Mouse (Mus musculus) induced T-regulatory cell, adult 2 months (primary cell): ENCODE measurements around the gene Ccdc33.

Experiments
- DNase-seq: peaks from one replicate; pipeline ENCODE4 v3.0.0-alpha.2; 2012; ENCODE audit warnings: low read depth

The Ccdc33 gene

GRCm38 (mm10) chr9:58047061-58047460, 71.6 kb downstream of the Ccdc33 start:
- DNase-seq, result no peak

GRCm38 (mm10) chr9:58045646-58046045, 73.0 kb downstream of the Ccdc33 start:
- DNase-seq, result no peak

- DNase-seq, result no peak
Measured at GRCm38 (mm10) chr9:58044828-58045227, 73.8 kb downstream of the Ccdc33 start.

- no peak for DNase-seq
Measured at GRCm38 (mm10) chr9:58043496-58044017, 75.1 kb downstream of the Ccdc33 start.

GRCm38 (mm10) chr9:58042391-58042790, 76.2 kb downstream of the Ccdc33 start:
- no peak for DNase-seq

- DNase-seq, result no peak
Measured at GRCm38 (mm10) chr9:58040977-58041376, 77.6 kb downstream of the Ccdc33 start.

GRCm38 (mm10) chr9:58038500-58039168, 80.0 kb downstream of the Ccdc33 start:
- DNase-seq, result peak; percentile 64

- DNase-seq, result no peak
Measured at GRCm38 (mm10) chr9:58036961-58037360, 81.7 kb downstream of the Ccdc33 start.

GRCm38 (mm10) chr9:58035951-58036698, 82.5 kb downstream of the Ccdc33 start:
- no peak for DNase-seq

- DNase-seq, result no peak
Measured at GRCm38 (mm10) chr9:58035519-58035918, 83.1 kb downstream of the Ccdc33 start.

- no peak for DNase-seq
Measured at GRCm38 (mm10) chr9:58031895-58032294, 86.7 kb downstream of the Ccdc33 start.

- no peak for DNase-seq
Measured at GRCm38 (mm10) chr9:58029635-58030034, 89.0 kb downstream of the Ccdc33 start.

GRCm38 (mm10) chr9:58028841-58029240, 89.8 kb downstream of the Ccdc33 start:
- DNase-seq, result no peak

GRCm38 (mm10) chr9:58027426-58028180, 91.0 kb downstream of the Ccdc33 start:
- no peak for DNase-seq

GRCm38 (mm10) chr9:58025995-58026394, 92.6 kb downstream of the Ccdc33 start:
- no peak for DNase-seq

GRCm38 (mm10) chr9:58018385-58018784, 100.2 kb downstream of the Ccdc33 start:
- DNase-seq, result no peak

- no peak for DNase-seq
Measured at GRCm38 (mm10) chr9:58016962-58017361, 101.7 kb downstream of the Ccdc33 start.

GRCm38 (mm10) chr9:58015856-58016255, 102.8 kb downstream of the Ccdc33 start:
- DNase-seq, result no peak

- no peak for DNase-seq
Measured at GRCm38 (mm10) chr9:58014393-58015160, 104.0 kb downstream of the Ccdc33 start.

- DNase-seq, result no peak
Measured at GRCm38 (mm10) chr9:58012935-58013334, 105.7 kb downstream of the Ccdc33 start.

GRCm38 (mm10) chr9:58012486-58012885, 106.1 kb downstream of the Ccdc33 start:
- DNase-seq, result no peak

- no peak for DNase-seq
Measured at GRCm38 (mm10) chr9:58011552-58011951, 107.1 kb downstream of the Ccdc33 start.
